Mouse (Mus musculus): Measurements from ENCODE around the gene Negr1. TPM values are rescaled to one million over a fixed set of nuclear protein-coding genes. Genes with fewer than 3 reads are reported as not detected.

Gene Negr1
- polyA plus RNA-seq, 1 experiment from 2014 or later: 5.9 TPM

DNA sequence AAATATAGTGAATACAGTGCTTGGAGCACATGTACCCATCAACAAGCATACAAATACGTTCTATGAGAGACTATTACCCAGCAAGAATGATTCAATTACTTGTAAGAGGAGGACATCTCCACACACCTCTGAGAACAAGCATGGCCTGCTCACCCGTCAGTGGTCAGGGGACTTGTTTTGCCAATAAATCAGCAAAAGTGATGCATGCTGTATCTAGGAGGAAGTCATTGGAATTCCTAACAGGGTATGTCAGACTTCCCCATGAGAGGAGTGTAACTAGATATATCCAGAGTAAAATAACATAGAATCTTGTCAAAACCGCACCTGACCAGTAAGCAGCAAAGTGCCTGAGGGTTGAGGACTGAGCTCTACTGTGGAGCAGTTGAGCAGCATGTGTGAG is 629.0 kb downstream of the Negr1 start:
- H3K36me3 ChIP-seq: no peaks in the 10 kb centered on the region
- no peaks in the 10 kb centered on the region for H3K4me1 ChIP-seq
- H3K9ac ChIP-seq: no peak overlapping the region
- no peak overlapping the region for H3K4me2 ChIP-seq (replicated peaks)
- no peak for ATAC-seq (ENCODE audit: low FRiP score, low read depth)
- H3K27ac ChIP-seq: no peak overlapping the region
- H3K27me3 ChIP-seq: no peaks in the 10 kb centered on the region
- 65% methylated on average over 3 of the region's 3 CpGs for WGBS
- H3K9me3 ChIP-seq: no peaks in the 10 kb centered on the region
- no peak overlapping the region for H3K4me3 ChIP-seq

DNA sequence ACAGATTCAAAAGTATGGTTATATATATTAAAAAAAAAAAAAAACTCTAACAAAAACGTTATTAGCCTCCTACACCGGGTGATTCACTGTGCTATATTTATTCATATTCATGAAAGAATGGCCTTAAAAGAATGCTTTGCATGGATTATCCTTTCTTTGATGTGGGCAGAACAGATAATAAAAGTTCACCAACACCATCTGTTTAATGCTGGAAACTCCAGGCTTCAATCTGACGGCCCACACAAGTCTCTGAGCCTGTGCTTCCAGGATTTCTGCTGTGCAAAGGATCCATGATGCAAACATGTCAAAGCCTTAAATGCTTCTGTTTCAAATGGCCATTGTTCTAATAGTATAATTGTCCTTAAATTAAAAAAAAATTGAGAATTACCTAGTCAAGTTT is 630.4 kb downstream of the Negr1 start:
- WGBS: 47% methylated on average over 3 of the region's 3 CpGs
- no peaks in the 10 kb centered on the region for H3K4me1 ChIP-seq
- no peak overlapping the region for H3K9ac ChIP-seq
- H3K27ac ChIP-seq: no peak overlapping the region
- H3K9me3 ChIP-seq: no peaks in the 10 kb centered on the region
- no peaks in the 10 kb centered on the region for H3K36me3 ChIP-seq
- no peak overlapping the region for H3K4me3 ChIP-seq
- no peak overlapping the region for H3K4me2 ChIP-seq (replicated peaks)
- ATAC-seq (ENCODE audit: low FRiP score, low read depth): no peak
- H3K27me3 ChIP-seq: no peaks in the 10 kb centered on the region

DNA sequence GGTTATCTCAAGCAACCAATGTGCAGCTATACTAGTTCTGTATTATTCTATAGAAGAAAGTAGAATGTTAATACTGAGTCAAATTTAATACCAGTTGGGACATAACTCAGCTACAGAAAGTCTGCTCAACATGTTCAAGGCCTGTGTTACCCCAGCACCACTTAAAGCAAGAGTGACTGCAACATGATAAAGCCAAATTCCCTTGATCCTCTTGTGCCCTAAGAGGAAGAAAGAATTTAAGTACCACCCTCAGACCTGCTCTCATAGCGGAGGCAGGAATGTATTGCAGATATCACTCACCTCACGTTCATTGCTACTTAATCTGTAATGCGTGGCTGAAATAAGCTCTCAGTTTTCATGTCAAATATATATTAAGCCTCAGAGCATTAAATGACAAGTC is 631.5 kb downstream of the Negr1 start:
- Histone ChIP-seq H3K9ac (no peak overlapping the region), H3K36me3 (no peaks in the 10 kb centered on the region), H3K4me1 (no peaks in the 10 kb centered on the region), H3K27me3 (no peaks in the 10 kb centered on the region), H3K27ac (no peak overlapping the region), H3K4me2 (replicated peaks) (no peak overlapping the region), H3K4me3 (no peak overlapping the region), H3K9me3 (no peaks in the 10 kb centered on the region)
- WGBS: 74% methylated on average over 3 of the region's 3 CpGs
- ATAC-seq (ENCODE audit: low FRiP score, low read depth): no peak

DNA sequence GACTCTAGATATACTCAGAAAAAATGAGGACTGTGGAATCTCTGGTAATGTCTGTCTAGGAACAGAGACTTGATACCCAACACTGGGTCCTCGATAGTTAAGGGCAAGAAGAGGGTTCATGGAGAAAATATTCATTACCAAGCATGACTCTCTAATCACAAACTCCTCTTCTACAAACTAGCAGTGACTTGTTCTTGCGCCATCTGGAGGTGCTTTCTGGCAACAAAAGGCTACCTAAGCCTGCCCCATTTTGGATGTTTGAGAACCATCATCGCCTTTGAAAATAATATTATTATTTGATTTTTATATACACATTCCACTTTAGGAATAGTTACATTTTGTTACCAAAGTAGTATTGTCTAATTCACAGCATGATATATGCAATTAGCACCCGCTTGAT is 637.1 kb downstream of the Negr1 start:
- H3K4me3 ChIP-seq: no peak overlapping the region
- ATAC-seq (ENCODE audit: low FRiP score, low read depth): no peak
- 80% methylated on average over 4 of the region's 4 CpGs for WGBS

DNA sequence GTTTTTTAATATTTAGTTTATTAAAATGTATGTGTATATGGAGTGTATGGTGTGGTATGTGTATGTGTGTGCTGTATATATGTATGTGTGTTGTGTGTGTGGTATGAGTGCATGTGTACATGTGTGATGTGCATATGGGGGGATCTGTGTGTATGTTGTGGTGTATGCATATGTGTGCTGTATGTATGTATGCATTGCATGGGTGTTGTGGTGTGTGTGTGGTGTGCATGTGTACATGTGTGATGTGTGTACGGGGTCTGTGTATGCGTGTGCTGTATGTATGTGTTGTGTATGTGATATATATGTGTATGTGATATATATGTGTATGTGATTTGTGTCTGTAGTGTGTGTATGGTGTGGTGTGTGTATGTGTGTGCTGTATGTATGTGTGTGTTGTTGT is 640.1 kb downstream of the Negr1 start:
- ATAC-seq (ENCODE audit: low FRiP score, low read depth): 0 out of 2 replicates have a peak, but pooled peaks have one; percentile 32
- no peak overlapping the region for H3K27ac ChIP-seq
- no peak overlapping the region for H3K4me3 ChIP-seq
- H3K27me3 ChIP-seq: no peaks in the 10 kb centered on the region
- H3K4me2 ChIP-seq (replicated peaks): no peak overlapping the region
- WGBS: 98% methylated on average over 2 of the region's 2 CpGs
- no peaks in the 10 kb centered on the region for H3K4me1 ChIP-seq
- no peak overlapping the region for H3K9ac ChIP-seq
- no peaks in the 10 kb centered on the region for H3K36me3 ChIP-seq
- no peaks in the 10 kb centered on the region for H3K9me3 ChIP-seq

More for the DNA sequence above, 637.1 kb downstream of the Negr1 start:
- H3K27me3 ChIP-seq: no peaks in the 10 kb centered on the region
- H3K36me3 ChIP-seq: no peaks in the 10 kb centered on the region
- H3K4me2 ChIP-seq (replicated peaks): no peak overlapping the region
- no peak overlapping the region for H3K9ac ChIP-seq
- H3K9me3 ChIP-seq: no peaks in the 10 kb centered on the region
- no peaks in the 10 kb centered on the region for H3K4me1 ChIP-seq
- H3K27ac ChIP-seq: no peak overlapping the region

DNA sequence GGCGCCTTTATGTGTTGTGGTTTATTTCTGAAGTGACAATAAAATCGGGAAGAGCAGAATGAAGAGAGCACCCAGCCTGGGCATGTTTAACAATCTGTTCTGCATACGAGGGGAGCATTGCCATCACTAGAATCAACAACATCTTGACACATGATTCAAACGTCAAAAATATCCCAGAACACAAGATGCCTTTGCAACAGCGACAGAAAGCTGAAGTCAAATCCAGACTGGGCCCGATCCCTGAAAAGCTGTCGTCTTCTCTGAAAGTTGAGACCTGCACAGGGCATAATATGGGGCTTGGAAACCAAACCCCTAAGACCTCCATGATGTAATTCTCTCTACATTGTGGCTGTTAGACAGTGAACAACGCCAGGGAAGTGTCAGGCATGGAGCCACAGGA is 642.0 kb downstream of the Negr1 start:
- Histone ChIP-seq H3K9me3 (no peaks in the 10 kb centered on the region), H3K4me1 (no peaks in the 10 kb centered on the region), H3K4me3 (no peak overlapping the region), H3K27me3 (no peaks in the 10 kb centered on the region), H3K36me3 (no peaks in the 10 kb centered on the region), H3K4me2 (replicated peaks) (no peak overlapping the region), H3K27ac (no peak overlapping the region), H3K9ac (no peak overlapping the region)
- ATAC-seq (ENCODE audit: low FRiP score, low read depth): no peak
- 64% methylated on average over 8 of the region's 8 CpGs for WGBS

DNA sequence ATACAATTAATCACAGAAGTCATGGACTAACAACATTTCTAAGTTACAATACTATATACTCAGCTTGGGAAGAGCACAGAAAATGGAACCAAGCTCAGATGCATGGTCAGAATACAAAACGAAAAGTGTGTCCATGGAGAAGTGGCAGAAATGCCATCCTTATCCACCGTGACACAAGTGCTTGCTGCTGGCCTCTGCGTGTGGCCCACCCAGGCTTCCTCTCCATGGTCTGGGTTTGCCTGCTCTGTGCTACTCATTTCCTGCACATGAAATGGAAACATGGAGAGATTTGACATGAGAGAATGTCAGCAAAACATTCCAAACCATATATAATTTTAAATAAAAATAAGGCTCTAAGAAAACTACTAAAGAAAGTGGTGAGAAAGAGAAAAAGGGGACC is 645.2 kb downstream of the Negr1 start:
- no peak overlapping the region for H3K4me2 ChIP-seq (replicated peaks)
- no peaks in the 10 kb centered on the region for H3K27me3 ChIP-seq
- no peak for ATAC-seq (ENCODE audit: low FRiP score, low read depth)
- H3K9ac ChIP-seq: no peak overlapping the region
- no peak overlapping the region for H3K4me3 ChIP-seq
- no peaks in the 10 kb centered on the region for H3K9me3 ChIP-seq
- H3K36me3 ChIP-seq: no peaks in the 10 kb centered on the region
- H3K27ac ChIP-seq: no peak overlapping the region
- no peaks in the 10 kb centered on the region for H3K4me1 ChIP-seq
- 75% methylated on average over 3 of the region's 3 CpGs for WGBS

DNA sequence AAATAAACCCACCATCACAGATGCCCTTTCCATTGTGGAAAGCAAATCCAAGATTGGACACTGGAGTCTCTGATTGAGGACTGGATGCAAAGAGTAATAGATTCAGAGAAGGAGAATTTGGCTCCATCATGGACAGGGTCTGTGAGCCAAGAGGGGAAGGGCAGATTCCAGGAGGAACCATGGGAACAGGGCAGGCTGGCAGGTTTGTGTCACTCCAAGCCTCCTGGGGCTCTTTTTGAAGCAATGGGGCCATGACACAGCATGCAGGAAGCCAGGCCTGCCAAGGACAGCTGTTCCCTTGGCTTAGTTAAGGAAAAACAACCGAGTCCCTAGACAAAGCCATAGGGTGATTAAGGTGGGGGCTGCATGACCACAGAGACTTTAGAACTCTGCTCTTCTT is 647.4 kb downstream of the Negr1 start:
- no peaks in the 10 kb centered on the region for H3K36me3 ChIP-seq
- ATAC-seq (ENCODE audit: low FRiP score, low read depth): no peak
- H3K4me2 ChIP-seq (replicated peaks): no peak overlapping the region
- H3K4me3 ChIP-seq: no peak overlapping the region
- no peaks in the 10 kb centered on the region for H3K27me3 ChIP-seq
- no peaks in the 10 kb centered on the region for H3K4me1 ChIP-seq
- H3K9me3 ChIP-seq: no peaks in the 10 kb centered on the region
- H3K9ac ChIP-seq: no peak overlapping the region
- H3K27ac ChIP-seq: no peak overlapping the region
- 11% methylated on average over 1 of the region's 1 CpGs for WGBS

DNA sequence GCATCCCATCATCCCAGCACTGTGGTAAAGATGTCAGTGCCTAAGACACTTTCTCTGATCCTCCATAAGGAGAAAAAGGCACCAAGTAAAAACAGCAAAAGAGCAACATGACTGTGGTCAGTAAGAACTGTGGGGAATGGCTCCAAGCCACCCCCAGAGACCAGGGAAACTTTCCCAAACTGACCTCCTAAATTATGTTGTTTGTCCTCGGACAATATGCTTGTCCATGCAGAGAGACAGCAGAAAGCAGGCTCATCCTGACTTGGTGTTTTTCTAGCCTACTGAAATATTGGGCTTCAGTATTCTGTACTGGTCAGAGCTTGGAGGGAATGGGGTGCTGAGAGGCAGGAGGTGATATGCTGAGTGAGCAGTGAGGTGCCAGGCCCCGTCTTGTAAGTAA is 647.8 kb downstream of the Negr1 start:
- 72% methylated on average over 2 of the region's 2 CpGs for WGBS
- Histone ChIP-seq H3K9me3 (no peaks in the 10 kb centered on the region), H3K4me3 (no peak overlapping the region), H3K9ac (no peak overlapping the region), H3K27me3 (no peaks in the 10 kb centered on the region), H3K36me3 (no peaks in the 10 kb centered on the region), H3K4me1 (no peaks in the 10 kb centered on the region), H3K27ac (no peak overlapping the region), H3K4me2 (replicated peaks) (no peak overlapping the region)
- no peak for ATAC-seq (ENCODE audit: low FRiP score, low read depth)

DNA sequence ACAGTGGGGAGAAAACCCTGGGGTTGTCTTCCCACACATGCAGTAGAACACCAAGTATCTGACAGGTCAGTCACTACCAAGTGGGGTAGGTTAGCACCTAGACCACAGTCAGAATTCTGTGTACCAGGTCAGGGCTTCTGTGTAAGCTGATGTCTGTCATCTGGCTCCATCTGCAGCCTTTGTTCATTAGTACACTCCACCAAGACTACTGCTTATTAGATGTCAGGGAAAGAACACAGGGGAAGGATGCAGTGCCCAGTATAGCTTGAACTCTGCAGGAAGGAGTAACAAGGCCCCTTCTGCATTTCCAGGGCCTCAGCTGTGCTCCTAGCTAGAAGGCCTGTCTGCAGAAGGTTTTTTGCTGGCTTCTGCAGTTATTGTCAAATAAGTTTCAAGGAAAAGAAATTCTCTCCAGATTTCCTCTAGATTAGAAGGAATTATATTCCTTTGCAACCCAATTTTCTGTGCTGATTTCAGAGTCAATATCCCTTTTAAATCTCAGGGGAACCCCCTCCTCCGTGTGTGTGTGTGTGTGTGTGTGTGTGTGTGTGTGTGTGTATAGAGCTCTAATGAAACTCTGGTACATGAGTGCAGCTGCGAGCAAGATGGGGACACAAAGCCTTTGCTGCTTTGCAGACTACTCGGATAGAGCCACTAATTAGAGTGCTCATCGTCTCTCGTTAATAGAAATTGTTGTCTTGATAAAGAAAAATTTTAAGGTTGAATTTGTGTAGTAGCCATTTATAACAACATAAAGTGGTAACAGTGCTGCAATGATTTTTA is 654.5 kb downstream of the Negr1 start:
- ATAC-seq (ENCODE audit: low FRiP score, low read depth): no peak
- no peaks in the 10 kb centered on the region for H3K27me3 ChIP-seq
- no peaks in the 10 kb centered on the region for H3K36me3 ChIP-seq
- no peak overlapping the region for H3K4me2 ChIP-seq (replicated peaks)
- H3K9ac ChIP-seq: no peak overlapping the region
- H3K4me3 ChIP-seq: no peak overlapping the region
- no peaks in the 10 kb centered on the region for H3K4me1 ChIP-seq
- 57% methylated on average over 5 of the region's 5 CpGs for WGBS
- no peaks in the 10 kb centered on the region for H3K9me3 ChIP-seq
- no peak overlapping the region for H3K27ac ChIP-seq

DNA sequence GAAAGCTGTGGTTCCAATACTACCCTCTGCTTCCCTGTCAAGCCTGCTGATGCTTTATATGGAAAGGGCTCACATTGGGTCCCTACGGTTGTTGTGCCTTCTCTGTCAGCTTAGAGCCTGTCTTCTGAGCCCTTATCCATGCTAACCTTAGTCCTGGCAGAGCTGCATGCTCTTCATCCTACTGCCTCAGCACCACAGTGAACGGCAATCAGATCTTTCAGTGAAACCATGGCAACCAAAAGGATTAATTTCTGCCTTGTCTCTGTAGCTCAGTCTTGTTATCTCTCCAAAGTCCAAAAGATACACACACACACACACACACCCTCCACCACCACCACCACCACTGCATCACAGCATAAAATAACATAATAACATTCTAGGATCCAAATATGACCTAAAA is 656.2 kb downstream of the Negr1 start:
- H3K27ac ChIP-seq: no peak overlapping the region
- H3K27me3 ChIP-seq: no peaks in the 10 kb centered on the region
- H3K36me3 ChIP-seq: no peaks in the 10 kb centered on the region
- H3K4me1 ChIP-seq: no peaks in the 10 kb centered on the region
- no peak overlapping the region for H3K4me3 ChIP-seq
- 70% methylated on average over 2 of the region's 2 CpGs for WGBS
- no peak overlapping the region for H3K4me2 ChIP-seq (replicated peaks)
- no peak for ATAC-seq (ENCODE audit: low FRiP score, low read depth)
- no peaks in the 10 kb centered on the region for H3K9me3 ChIP-seq
- no peak overlapping the region for H3K9ac ChIP-seq

DNA sequence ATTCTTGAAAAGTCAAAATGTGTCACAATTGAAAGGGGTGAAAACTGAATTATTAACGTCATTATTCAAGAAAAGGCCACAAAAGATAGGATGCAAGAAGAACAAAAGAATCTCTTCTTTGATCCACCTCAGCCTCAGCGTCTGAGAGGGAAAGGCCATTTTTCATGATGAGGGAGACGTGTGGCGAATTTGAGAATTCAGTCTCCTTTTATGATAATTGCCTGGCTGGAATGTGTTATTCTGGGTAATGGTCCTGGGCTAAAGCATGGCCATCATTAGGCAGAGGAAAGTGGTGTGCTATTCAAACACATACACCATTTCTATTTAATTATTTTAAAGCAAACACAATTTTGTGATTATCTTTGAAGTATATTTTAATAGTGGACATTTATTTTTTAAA is 663.3 kb downstream of the Negr1 start:
- Histone ChIP-seq H3K9me3 (no peaks in the 10 kb centered on the region), H3K27me3 (no peaks in the 10 kb centered on the region), H3K27ac (no peak overlapping the region), H3K4me2 (replicated peaks) (no peak overlapping the region), H3K9ac (no peak overlapping the region), H3K4me1 (no peaks in the 10 kb centered on the region), H3K36me3 (no peaks in the 10 kb centered on the region), H3K4me3 (no peak overlapping the region)
- WGBS: 40% methylated on average over 4 of the region's 4 CpGs
- ATAC-seq (ENCODE audit: low FRiP score, low read depth): no peak

DNA sequence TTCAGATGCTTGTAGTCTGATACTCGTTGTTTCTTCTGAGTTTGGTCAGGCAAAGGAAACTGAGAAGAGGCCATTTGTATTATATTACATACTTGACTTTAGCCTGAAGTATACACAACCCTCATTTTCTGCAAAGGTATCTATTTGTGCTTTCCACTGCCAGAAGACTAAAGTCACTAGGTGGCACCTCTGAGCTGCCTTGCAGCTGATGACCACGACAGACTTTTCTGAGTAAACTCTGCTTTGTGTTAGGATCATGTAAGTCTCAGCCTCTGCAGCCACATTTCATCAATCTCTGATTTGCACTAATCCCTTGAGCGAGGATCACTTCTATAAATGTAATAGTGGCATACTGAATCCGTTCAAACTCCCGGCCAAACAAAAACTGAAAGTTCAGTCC is 671.1 kb downstream of the Negr1 start:
- Histone ChIP-seq H3K4me1 (no peaks in the 10 kb centered on the region), H3K36me3 (no peaks in the 10 kb centered on the region), H3K9ac (no peak overlapping the region), H3K9me3 (no peaks in the 10 kb centered on the region), H3K27me3 (no peaks in the 10 kb centered on the region), H3K4me2 (replicated peaks) (no peak overlapping the region), H3K27ac (no peak overlapping the region), H3K4me3 (no peak overlapping the region)
- peak; percentile 40; the same call in 1 of the 2 replicates for ATAC-seq (ENCODE audit: low FRiP score, low read depth)
- 25% methylated on average over 5 of the region's 5 CpGs for WGBS
